Mouse (Mus musculus) CD4-positive, CD25-positive, alpha-beta regulatory T cell, adult 4 months (primary cell): ENCODE measurements at regions not wholly inside any gene's neighbourhood (a gene's known extent, or its start where the extent isn't known, plus 50 kb on each side); places are given as distances from the start of the nearest gene placed in this dataset.

ENCODE experiments used
- ATAC-seq: one replicate; pipeline ENCODE4 v1.8.0; 2017

- ATAC-seq, result no peak
Measured at GRCm38 (mm10) chr2:64860113-64860512, 164.7 kb downstream of the Grb14 start.

GRCm38 (mm10) chr2:64853918-64854317, 170.9 kb downstream of the Grb14 start:
- peak; percentile 34 for ATAC-seq

- no peak for ATAC-seq
Measured at GRCm38 (mm10) chr2:64852913-64853312, 171.9 kb downstream of the Grb14 start.

- no peak for ATAC-seq
Measured at GRCm38 (mm10) chr2:64851096-64851495, 173.7 kb downstream of the Grb14 start.

GRCm38 (mm10) chr2:64850656-64851055, 174.1 kb downstream of the Grb14 start:
- ATAC-seq, result no peak

GRCm38 (mm10) chr2:64824494-64824893, 200.3 kb downstream of the Grb14 start:
- ATAC-seq, result no peak

- no peak for ATAC-seq
Measured at GRCm38 (mm10) chr2:64823905-64824304, 200.9 kb downstream of the Grb14 start.

- no peak for ATAC-seq
Measured at GRCm38 (mm10) chr2:64823074-64823473, 201.7 kb downstream of the Grb14 start.

- ATAC-seq, result no peak
Measured at GRCm38 (mm10) chr2:64818159-64818558, 206.6 kb downstream of the Grb14 start.
